16 mouse cellular contexts compared by ENCODE assay signal in genomic region chr4:32260909-32261308, GRCm38 (mm10).
"Had no signal": no experiment of that assay in that cellular context is flagged by ENCODE, and none has a peak within 500 bp of the region (broad histone marks: within the 10 kb centered on the region; RNA-seq: fewer than 3 reads in every experiment).

No protein-coding gene starts in this region.

- H3K27me3 ChIP-seq: midbrain, embryonic 13.5 days; midbrain, embryonic 15.5 days had no signal

- H3K4me3 ChIP-seq: midbrain, embryonic 13.5 days; midbrain, embryonic 15.5 days had no signal

- H3K4me1 ChIP-seq: midbrain, embryonic 15.5 days had no signal

- H3K9me3 ChIP-seq: midbrain, embryonic 13.5 days; midbrain, embryonic 15.5 days had no signal

- DNase-seq: lung, adult 18-20 months; lung, embryonic 14.5 days; lung, postnatal 10 days; retina, postnatal 1 day; right cerebral cortex, adult 18-20 months; right cerebral cortex, postnatal 25 days; right cerebral cortex, postnatal 4 days; spleen, adult 18-20 months; thymus, adult 18-20 months; thymus, postnatal 14 days; thymus, postnatal 36 days had no signal

- H3K4me2 ChIP-seq: lung, embryonic 14.5 days; midbrain, embryonic 11.5 days; midbrain, embryonic 13.5 days; midbrain, embryonic 15.5 days had no signal

- H3K36me3 ChIP-seq: midbrain, embryonic 13.5 days; midbrain, embryonic 15.5 days had no signal

- ATAC-seq: midbrain, embryonic 13.5 days; midbrain, embryonic 15.5 days had no signal

- H3K27ac ChIP-seq: liver, embryonic 14.5 days; macrophage; midbrain, embryonic 13.5 days; midbrain, embryonic 15.5 days had no signal

- H3K9ac ChIP-seq: liver, embryonic 14.5 days; lung, embryonic 14.5 days; midbrain, embryonic 13.5 days; midbrain, embryonic 15.5 days had no signal
